ENCODE assay signal across 8 mouse cellular contexts in the genomic region with DNA sequence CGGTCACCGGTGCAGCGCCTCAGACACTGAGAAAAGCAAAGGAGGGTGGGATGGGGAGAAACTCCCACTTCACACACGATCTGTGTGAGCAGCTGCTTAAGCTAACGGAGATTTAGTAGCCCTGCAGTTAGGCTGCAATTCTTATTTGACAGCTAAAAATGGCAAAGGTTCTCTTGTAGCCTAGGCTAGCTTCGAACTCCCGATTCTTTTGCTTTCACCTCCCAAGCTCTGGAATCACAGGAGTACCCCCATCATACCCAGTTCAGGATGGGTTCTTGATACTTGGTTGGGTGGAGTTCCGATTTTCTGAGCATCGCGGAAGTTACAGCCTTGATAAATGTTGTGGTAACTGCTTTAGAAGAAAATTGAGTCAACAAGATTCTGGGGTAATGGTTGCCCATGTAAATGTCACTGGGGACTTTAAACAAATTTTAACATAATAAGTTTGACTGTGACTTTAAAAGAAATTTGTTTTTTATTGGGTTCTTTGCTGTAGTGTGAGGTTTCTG. TPM values are rescaled to one million over a fixed set of nuclear protein-coding genes. Genes with fewer than 3 reads are reported as not detected.
A peak's percentile ranks its signal among the peaks of the same experiment; 100 is the strongest.
DNase-seq lines count a peak whose midpoint lies in the region; ATAC-seq lines count a peak whose summit lies in the region.

No protein-coding gene starts in this region.

- H3K36me3 ChIP-seq in erythroblast, embryonic 14.5 days (ENCODE audit: control insufficient read depth): peaks cover 39% of the 10 kb centered on the region
- peaks cover 39% of the 10 kb centered on the region for H3K36me3 ChIP-seq in forebrain, embryonic 10.5 days (replicated peaks)
- H3K36me3 ChIP-seq in liver, embryonic 12.5 days: peaks cover 38% of the 10 kb centered on the region

- H3K27ac ChIP-seq in forebrain, embryonic 10.5 days: peak overlapping the region; percentile 90
- H3K27ac ChIP-seq in liver, embryonic 12.5 days: peak overlapping the region; percentile 68

- H3K4me3 ChIP-seq in erythroblast, embryonic 14.5 days (replicated peaks): peak overlapping the region; percentile 65
- peak overlapping the region; percentile 84 for H3K4me3 ChIP-seq in forebrain, embryonic 10.5 days
- peak overlapping the region; percentile 95 for H3K4me3 ChIP-seq in liver, embryonic 12.5 days

- peaks cover 20% of the 10 kb centered on the region for H3K4me1 ChIP-seq in erythroblast, embryonic 14.5 days (ENCODE audit: control insufficient read depth)
- H3K4me1 ChIP-seq in forebrain, embryonic 10.5 days: peaks cover 17% of the 10 kb centered on the region
- H3K4me1 ChIP-seq in liver, embryonic 12.5 days: peaks cover 16% of the 10 kb centered on the region

- 7% methylated on average over 10 of the region's 10 CpGs for WGBS in forebrain, embryonic 10.5 days
- WGBS in liver, embryonic 12.5 days (ENCODE audit: insufficient replicate concordance): 1% methylated on average over 10 of the region's 10 CpGs

- peak; percentile 16 for DNase-seq in 3T3-L1 (ENCODE audit: low read depth, low spot score)
- no peak for DNase-seq in forebrain, embryonic 10.5 days (ENCODE audit: extremely low spot score, low spot score)
- DNase-seq in cerebellum, adult 18-20 months: no peak
- no peak for DNase-seq in T-cell, adult 2 months (ENCODE audit: low spot score)

- no peak for ATAC-seq in erythroblast, adult 5-6 weeks (replicated peaks; ENCODE audit: low FRiP score, poor library complexity, severe bottlenecking)
- no peak for ATAC-seq in liver, embryonic 12.5 days
- no peak for ATAC-seq in megakaryocyte-erythroid progenitor cell, adult 5-6 weeks (replicated peaks; ENCODE audit: low FRiP score, low TSS enrichment, poor library complexity, severe bottlenecking)

- peak overlapping the region; percentile 85 for H3K9ac ChIP-seq in liver, embryonic 12.5 days

- H3K9me3 ChIP-seq in erythroblast, embryonic 14.5 days (ENCODE audit: control insufficient read depth, low read length): no peaks in the 10 kb centered on the region
- no peaks in the 10 kb centered on the region for H3K9me3 ChIP-seq in forebrain, embryonic 10.5 days
- H3K9me3 ChIP-seq in liver, embryonic 12.5 days (replicated peaks): no peaks in the 10 kb centered on the region

- peak overlapping the region; percentile 80 for H3K4me2 ChIP-seq in liver, embryonic 12.5 days

- no peaks in the 10 kb centered on the region for H3K27me3 ChIP-seq in erythroblast, embryonic 14.5 days (ENCODE audit: control insufficient read depth)
- H3K27me3 ChIP-seq in forebrain, embryonic 10.5 days (ENCODE audit: poor library complexity, severe bottlenecking): no peaks in the 10 kb centered on the region
- no peaks in the 10 kb centered on the region for H3K27me3 ChIP-seq in liver, embryonic 12.5 days (replicated peaks)

RNA-seq across cellular contexts. Expression of gene Cwc15, which starts 0.6 kb away (rescaled TPM):
- polyA plus RNA-seq in erythroblast, embryonic 14.5 days (2012): 2.0 and 2.1 TPM in 2 replicates
- total RNA-seq in erythroblast, adult 5-6 weeks (2015; ENCODE audit: low replicate concordance): 41.5 and 66.5 TPM in 2 replicates
- total RNA-seq in erythroblast, adult 5-6 weeks (2017; ENCODE audit: low replicate concordance): 104 and 108 TPM in 2 replicates
- polyA plus RNA-seq in forebrain, embryonic 10.5 days (2016; fragmentation: Nextera tagmentation; extraction: Ambion mirVana): 173 and 178 TPM in 2 replicates
- polyA plus RNA-seq in liver, embryonic 12.5 days (2016; fragmentation: Nextera tagmentation; extraction: Ambion mirVana): 93.8 and 94.8 TPM in 2 replicates
- total RNA-seq in megakaryocyte-erythroid progenitor cell, adult 5-6 weeks (2014; fragmentation: Nextera tagmentation): 161 and 192 TPM in 2 replicates
- total RNA-seq in megakaryocyte-erythroid progenitor cell, adult 5-6 weeks (2017): 286 and 287 TPM in 2 replicates

RNA-seq across cellular contexts. Expression of gene Kdm4d, which starts 0.7 kb away (rescaled TPM):
- not detected in 2 replicates for polyA plus RNA-seq in erythroblast, embryonic 14.5 days (2012)
- not detected in 2 replicates for total RNA-seq in erythroblast, adult 5-6 weeks (2015; ENCODE audit: low replicate concordance)
- not detected in 2 replicates for total RNA-seq in erythroblast, adult 5-6 weeks (2017; ENCODE audit: low replicate concordance)
- polyA plus RNA-seq in forebrain, embryonic 10.5 days (2016; fragmentation: Nextera tagmentation; extraction: Ambion mirVana): 0.16 and 0.30 TPM in 2 replicates
- polyA plus RNA-seq in liver, embryonic 12.5 days (2016; fragmentation: Nextera tagmentation; extraction: Ambion mirVana): 0.10 TPM in 2 replicates
- not detected in 2 replicates for total RNA-seq in megakaryocyte-erythroid progenitor cell, adult 5-6 weeks (2014; fragmentation: Nextera tagmentation)
- total RNA-seq in megakaryocyte-erythroid progenitor cell, adult 5-6 weeks (2017): not detected in 2 replicates

Comparison
In these comparisons a context has a peak if more than half of its experiments do, and no peak if none do; other contexts are left out.
1. RNA of gene Cwc15, which starts 0.6 kb away (polyA plus RNA-seq): 173 to 178 TPM in forebrain, embryonic 10.5 days and 93.8 to 94.8 TPM in liver, embryonic 12.5 days; 2.0 to 2.1 TPM in erythroblast, embryonic 14.5 days; every median in the first group is over 10 times any median in the second.
2. Peak in every context shown above with its lines, with median percentiles within 50 percentile points of each other: H3K4me3 ChIP-seq.